Mouse (Mus musculus) ES-E14 (cell line): Measurements from ENCODE around the gene Mb21d2. TPM values are rescaled to one million over a fixed set of nuclear protein-coding genes. Genes with fewer than 3 reads are reported as not detected.

Experiments used
- DNase-seq: peaks from one replicate; pipeline ENCODE4 v3.0.0-alpha.2; 2013; ENCODE audit warnings: low read depth, low spot score
- H3K27ac ChIP-seq: 2 replicates; pipeline ENCODE4 v1.5.1; 2012; ENCODE audit warnings: low read depth, mild to moderate bottlenecking, low read length, moderate library complexity, mixed read lengths; ENCODE audit not compliant: poor library complexity, insufficient read depth, severe bottlenecking
- H3K36me3 ChIP-seq: 2 replicates; pipeline ENCODE4 v1.6.1; 2012; ENCODE audit warnings: mild to moderate bottlenecking, low read length, moderate library complexity, mixed read lengths; ENCODE audit not compliant: control insufficient read depth, poor library complexity, insufficient read depth, severe bottlenecking
- H3K4me1 ChIP-seq, 2 experiments: fragments of 150-350 bp in 1 of 2; sonication (generic) in 1 of 2; 2 replicates each; pipeline ENCODE4 v1.6.1; 2012; ENCODE audit warnings: low read length in 2 of 2, mild to moderate bottlenecking in 1 of 2, mixed read lengths in 1 of 2; ENCODE audit not compliant: control insufficient read depth in 2 of 2, insufficient read depth in 2 of 2, poor library complexity in 1 of 2
- H3K4me3 ChIP-seq, 2 experiments: fragments of 150-350 bp in 1 of 2; sonication (generic) in 1 of 2; 2 replicates each; pipeline ENCODE4 v1.5.1; 2012; ENCODE audit warnings: low read length in 2 of 2, low read depth in 1 of 2, mild to moderate bottlenecking in 1 of 2, mixed read lengths in 1 of 2; ENCODE audit not compliant: insufficient read depth in 1 of 2, poor library complexity in 1 of 2, severe bottlenecking in 1 of 2
- H3K9ac ChIP-seq: 2 replicates; pipeline ENCODE4 v1.6.1; 2012; ENCODE audit warnings: low read depth, mild to moderate bottlenecking, low read length, mixed read lengths; ENCODE audit not compliant: poor library complexity, insufficient read depth, severe bottlenecking
- H3K9me3 ChIP-seq: fragments of 150-350 bp; sonication (generic); 2 replicates; pipeline ENCODE4 v1.6.1; 2012; ENCODE audit warnings: low read depth, mild to moderate bottlenecking, low read length; ENCODE audit not compliant: control insufficient read depth, insufficient read depth
- CHD2 ChIP-seq: IDR thresholded peaks from 2 replicates; pipeline ENCODE4 v1.6.1; 2014; ENCODE audit warnings: mild to moderate bottlenecking, low read depth, low read length, inconsistent platforms
- HCFC1 ChIP-seq: IDR thresholded peaks from 2 replicates; pipeline ENCODE4 v1.6.1; 2012; ENCODE audit warnings: low read length, inconsistent platforms, borderline replicate concordance; ENCODE audit not compliant: insufficient read depth
- MAFK ChIP-seq: IDR thresholded peaks from 2 replicates; pipeline ENCODE4 v1.6.1; 2014; ENCODE audit warnings: mild to moderate bottlenecking, low read depth, low read length, inconsistent platforms; ENCODE audit not compliant: insufficient read depth
- ZC3H11A ChIP-seq: IDR thresholded peaks from 2 replicates; pipeline ENCODE4 v1.6.1; 2012; ENCODE audit warnings: low read depth, mild to moderate bottlenecking, inconsistent platforms, low read length, borderline replicate concordance
- ZNF384 ChIP-seq: IDR thresholded peaks from 2 replicates; pipeline ENCODE4 v1.6.1; 2012; ENCODE audit warnings: low read depth, low read length, inconsistent platforms
- in situ Hi-C, 2 experiments: fragments of 600-800 bp; cut with MboI; formaldehyde crosslinking; loops; one replicate each; pipeline ENCODE4 v1.15.1; 2025; ENCODE audit warnings: low sequenced_read_pairs in 2 of 2, inconsistent platforms in 1 of 2; ENCODE audit not compliant: unreplicated experiment in 2 of 2
- total RNA-seq: library from RNA; depleted of rRNA; stranded (reverse); fragments of 300-350 nt; gene quantifications from 2 replicates; pipeline ENCODE4 v1.2.3, GENCODE M21; 2012

Gene Mb21d2
- total RNA-seq, 1 experiment = 15.3 TPM

DNA sequence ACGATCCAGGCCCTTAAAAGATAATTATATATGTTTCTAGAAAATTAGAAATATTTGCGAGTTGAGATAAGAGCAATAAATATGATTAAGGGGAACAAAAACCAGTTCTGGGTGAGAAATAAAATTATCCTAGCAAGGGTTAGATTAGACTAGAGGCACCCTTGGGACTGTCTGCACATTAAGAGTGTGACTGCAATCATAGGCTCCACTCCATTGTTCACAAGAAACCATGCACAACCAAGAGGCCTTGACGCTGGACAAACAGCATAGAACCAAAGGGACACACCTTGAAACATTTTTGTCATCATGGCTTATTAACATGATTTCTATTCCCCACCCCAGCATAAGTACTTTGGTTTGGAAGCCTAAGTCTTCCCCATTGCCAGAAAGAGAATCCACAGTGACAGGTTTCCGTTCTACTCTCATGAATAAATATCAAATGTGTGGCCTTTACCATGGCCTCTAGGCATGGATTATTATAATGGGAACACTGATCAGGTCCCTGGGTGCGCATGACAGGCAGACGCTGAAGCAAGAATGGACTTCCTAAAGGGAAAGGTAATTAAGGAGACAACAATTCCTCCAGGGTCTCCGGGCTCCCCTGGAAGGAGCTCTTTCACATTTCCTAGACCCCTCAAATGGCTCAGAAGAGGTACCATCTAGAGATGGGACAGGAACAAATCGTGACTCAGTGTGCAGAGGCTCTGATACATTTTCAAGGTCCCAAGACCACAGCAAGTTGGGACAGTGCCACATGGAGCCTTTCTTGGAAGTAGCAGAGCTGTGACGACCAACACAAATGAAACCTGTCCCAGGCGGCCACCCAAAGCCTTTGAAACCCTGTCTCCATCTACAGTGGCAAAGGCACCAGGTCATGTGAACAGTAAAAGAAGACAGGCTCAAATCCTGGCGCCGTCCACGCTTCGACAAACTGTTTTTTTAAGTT is 26.6 kb downstream of the Mb21d2 start:
- H3K4me3 ChIP-seq = no peak overlapping the region
- in situ Hi-C loops = no loop called here
- H3K36me3 ChIP-seq = peaks cover 7% of the 10 kb centered on the region; the same call in 1 of the 2 replicates
- DNase-seq = no peak
- H3K9ac ChIP-seq = no peak overlapping the region
- H3K4me1 ChIP-seq = peaks cover 0 to 3% of the 10 kb centered on the region in 2 experiments; a peak in 1 of 4 replicates
- H3K27ac ChIP-seq = no peak overlapping the region
- TF ChIP-seq ZNF384 = no peak
- TF ChIP-seq HCFC1 = no peak
- TF ChIP-seq ZC3H11A = no peak
- TF ChIP-seq MAFK = no peak
- no peak for TF ChIP-seq CHD2
- no peaks in the 10 kb centered on the region for H3K9me3 ChIP-seq

DNA sequence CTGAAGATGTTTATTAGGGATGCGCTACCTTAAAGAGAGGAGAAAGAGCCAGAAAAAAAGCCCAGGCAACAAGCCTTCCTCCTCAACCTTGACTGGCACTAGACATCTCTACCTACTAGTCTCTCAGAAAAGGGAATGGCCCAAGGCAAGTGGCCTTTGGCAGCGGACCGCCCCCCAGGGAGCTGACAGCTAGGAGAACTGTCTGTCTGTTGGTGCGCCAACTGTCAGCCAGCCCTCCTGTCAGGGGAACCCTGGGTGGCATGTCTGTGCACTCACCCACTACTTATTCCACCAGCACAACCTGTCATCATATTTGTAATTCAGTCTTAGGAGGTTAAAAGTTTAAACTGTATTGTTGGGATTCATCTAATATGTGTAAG is 30.3 kb downstream of the Mb21d2 start:
- no peak overlapping the region for H3K4me3 ChIP-seq
- in situ Hi-C loops = no loop called here

DNA sequence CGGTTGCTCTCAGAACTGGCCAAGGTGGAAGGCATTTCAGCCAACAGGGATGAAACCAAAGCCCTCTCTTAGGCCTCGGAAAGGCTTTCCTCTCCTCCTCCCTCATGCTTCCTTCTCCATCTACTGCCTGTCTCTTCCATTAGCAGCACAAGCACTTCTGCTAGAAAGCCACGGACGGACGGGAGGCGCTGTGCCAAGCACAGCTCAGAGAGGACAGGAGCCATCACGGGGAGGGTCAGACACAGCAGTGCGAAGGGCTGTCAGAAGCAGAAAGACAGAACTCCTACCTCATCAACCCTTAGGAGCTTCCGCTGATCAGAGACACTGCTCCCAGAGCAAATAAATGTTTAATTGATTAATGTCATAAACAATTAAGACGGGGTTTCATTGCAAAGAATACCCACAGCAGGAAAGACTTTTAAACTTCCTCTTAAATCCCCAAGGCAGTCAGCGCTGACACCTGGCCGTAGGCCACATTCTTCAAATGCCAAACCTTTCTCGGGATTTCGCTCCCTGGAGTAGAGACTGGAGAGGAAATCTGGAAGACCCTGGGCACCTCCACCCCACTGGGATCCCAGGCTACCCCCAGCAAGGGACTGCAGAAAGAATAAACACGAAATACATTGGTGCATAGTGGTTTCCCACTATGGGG is 30.8 kb downstream of the Mb21d2 start:
- Histone ChIP-seq H3K27ac (no peak overlapping the region), H3K36me3 (peaks cover 6% of the 10 kb centered on the region; the same call in 1 of the 2 replicates), H3K4me3 (no peak overlapping the region), H3K9me3 (no peaks in the 10 kb centered on the region), H3K9ac (no peak overlapping the region), H3K4me1 (no peaks in the 10 kb centered on the region; a peak in 1 of 4 replicates)
- DNase-seq = no peak
- in situ Hi-C loops = no loop called here
- TF ChIP-seq ZC3H11A = no peak
- no peak for TF ChIP-seq HCFC1
- no peak for TF ChIP-seq ZNF384
- no peak for TF ChIP-seq MAFK
- no peak for TF ChIP-seq CHD2

More for the DNA sequence above, 30.3 kb downstream of the Mb21d2 start:
- Histone ChIP-seq H3K27ac (no peak overlapping the region), H3K9ac (no peak overlapping the region), H3K9me3 (no peaks in the 10 kb centered on the region), H3K36me3 (peaks cover 7% of the 10 kb centered on the region; the same call in 1 of the 2 replicates), H3K4me1 (no peaks in the 10 kb centered on the region)
- DNase-seq = no peak
- TF ChIP-seq MAFK (no peak), ZNF384 (no peak)

DNA sequence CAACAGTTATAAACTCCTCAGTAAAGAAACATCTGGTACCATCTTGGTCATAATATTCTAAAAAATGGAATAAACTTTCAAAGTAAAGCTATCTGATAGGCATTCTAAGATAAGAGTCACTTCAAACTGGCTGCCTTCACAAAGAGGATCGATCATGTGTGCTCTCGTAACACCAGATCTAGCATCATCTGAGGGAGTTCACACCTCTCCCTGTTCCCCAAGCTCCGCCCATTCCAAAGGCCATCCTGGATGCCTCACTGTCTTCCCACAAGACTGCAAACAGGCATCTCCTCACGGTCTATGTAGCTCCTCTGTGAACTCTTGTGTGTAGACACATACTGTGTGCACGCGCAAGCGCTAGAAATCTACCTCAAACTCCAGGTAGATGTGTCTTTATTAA is 32.9 kb downstream of the Mb21d2 start:
- no peak for TF ChIP-seq CHD2
- TF ChIP-seq ZC3H11A = no peak
- TF ChIP-seq MAFK = no peak
- no peak for TF ChIP-seq ZNF384
- no peak for TF ChIP-seq HCFC1
- no peak overlapping the region for H3K27ac ChIP-seq
- H3K4me1 ChIP-seq = peaks cover 0 to 2% of the 10 kb centered on the region in 2 experiments; a peak in 1 of 4 replicates
- no peak overlapping the region for H3K4me3 ChIP-seq
- no peak for DNase-seq
- H3K9me3 ChIP-seq = no peaks in the 10 kb centered on the region
- H3K36me3 ChIP-seq = peaks cover 2% of the 10 kb centered on the region; the same call in 1 of the 2 replicates
- in situ Hi-C loops = no loop called here
- H3K9ac ChIP-seq = no peak overlapping the region
